Mouse (Mus musculus): ENCODE measurements around the gene Hoxc6. TPM values are rescaled to one million over a fixed set of nuclear protein-coding genes. Genes with fewer than 3 reads are reported as not detected.

The Hoxc6 gene
- polyA plus RNA-seq, 1 experiment = not detected

- no peak for TF ChIP-seq TAL1 (IDR thresholded peaks at IDR 0.05; ENCODE audit: low read length)
- no peak for TF ChIP-seq GATA1 (IDR thresholded peaks at IDR 0.05; ENCODE audit: low read length)
- H3K9me3 ChIP-seq (ENCODE audit: control insufficient read depth, low read length) = no peaks in the 10 kb centered on the region; the same call in 1 of the 2 replicates
- no peak overlapping the region for H3K4me3 ChIP-seq (replicated peaks)
- no peaks in the 10 kb centered on the region for H3K4me1 ChIP-seq (ENCODE audit: control insufficient read depth)
- no peaks in the 10 kb centered on the region for H3K36me3 ChIP-seq (ENCODE audit: control insufficient read depth)
- peaks cover 99% of the 10 kb centered on the region for H3K27me3 ChIP-seq (ENCODE audit: control insufficient read depth)
Observed at GRCm38 (mm10) chr15:103038701-103039480, 40.8 kb downstream of the Hoxc6 start.

- Histone ChIP-seq H3K4me3 (replicated peaks) (no peak overlapping the region), H3K36me3 (ENCODE audit: control insufficient read depth) (no peaks in the 10 kb centered on the region), H3K9me3 (ENCODE audit: control insufficient read depth, low read length) (no peaks in the 10 kb centered on the region), H3K4me1 (ENCODE audit: control insufficient read depth) (no peaks in the 10 kb centered on the region), H3K27me3 (ENCODE audit: control insufficient read depth) (peaks cover 98% of the 10 kb centered on the region)
- TF ChIP-seq TAL1 (IDR thresholded peaks at IDR 0.05; ENCODE audit: low read length) (no peak), GATA1 (IDR thresholded peaks at IDR 0.05; ENCODE audit: low read length) (no peak)
Observed at GRCm38 (mm10) chr15:103039609-103040008, 41.6 kb downstream of the Hoxc6 start.

GRCm38 (mm10) chr15:103040601-103041000, 42.5 kb downstream of the Hoxc6 start:
- H3K4me3 ChIP-seq (replicated peaks) = no peak overlapping the region
- no peaks in the 10 kb centered on the region for H3K36me3 ChIP-seq (ENCODE audit: control insufficient read depth)
- no peaks in the 10 kb centered on the region for H3K4me1 ChIP-seq (ENCODE audit: control insufficient read depth)
- TF ChIP-seq TAL1 (IDR thresholded peaks at IDR 0.05; ENCODE audit: low read length) = no peak
- no peak for TF ChIP-seq GATA1 (IDR thresholded peaks at IDR 0.05; ENCODE audit: low read length)
- no peaks in the 10 kb centered on the region for H3K9me3 ChIP-seq (ENCODE audit: control insufficient read depth, low read length)
- peaks cover 94% of the 10 kb centered on the region for H3K27me3 ChIP-seq (ENCODE audit: control insufficient read depth)

- H3K27me3 ChIP-seq (ENCODE audit: control insufficient read depth) = peaks cover 92% of the 10 kb centered on the region
- TF ChIP-seq GATA1 (IDR thresholded peaks at IDR 0.05; ENCODE audit: low read length) (no peak), TAL1 (IDR thresholded peaks at IDR 0.05; ENCODE audit: low read length) (no peak)
- no peaks in the 10 kb centered on the region for H3K4me1 ChIP-seq (ENCODE audit: control insufficient read depth)
- H3K9me3 ChIP-seq (ENCODE audit: control insufficient read depth, low read length) = no peaks in the 10 kb centered on the region
- no peaks in the 10 kb centered on the region for H3K36me3 ChIP-seq (ENCODE audit: control insufficient read depth)
- no peak overlapping the region for H3K4me3 ChIP-seq (replicated peaks)
Observed at GRCm38 (mm10) chr15:103041613-103042012, 43.6 kb downstream of the Hoxc6 start.

- no peak overlapping the region for H3K4me3 ChIP-seq (replicated peaks)
- no peak for TF ChIP-seq GATA1 (IDR thresholded peaks at IDR 0.05; ENCODE audit: low read length)
- TF ChIP-seq TAL1 (IDR thresholded peaks at IDR 0.05; ENCODE audit: low read length) = no peak
- H3K4me1 ChIP-seq (ENCODE audit: control insufficient read depth) = no peaks in the 10 kb centered on the region
- H3K36me3 ChIP-seq (ENCODE audit: control insufficient read depth) = no peaks in the 10 kb centered on the region
- peaks cover 86% of the 10 kb centered on the region for H3K27me3 ChIP-seq (ENCODE audit: control insufficient read depth)
- H3K9me3 ChIP-seq (ENCODE audit: control insufficient read depth, low read length) = no peaks in the 10 kb centered on the region
Observed at GRCm38 (mm10) chr15:103042209-103042608, 44.2 kb downstream of the Hoxc6 start.

GRCm38 (mm10) chr15:103051670-103052069, 53.6 kb downstream of the Hoxc6 start:
- Histone ChIP-seq H3K9me3 (ENCODE audit: control insufficient read depth, low read length) (no peaks in the 10 kb centered on the region), H3K36me3 (ENCODE audit: control insufficient read depth) (no peaks in the 10 kb centered on the region), H3K4me3 (replicated peaks) (no peak overlapping the region), H3K27me3 (ENCODE audit: control insufficient read depth) (peaks cover 65% of the 10 kb centered on the region), H3K4me1 (ENCODE audit: control insufficient read depth) (no peaks in the 10 kb centered on the region)
- TF ChIP-seq GATA1 (IDR thresholded peaks at IDR 0.05; ENCODE audit: low read length) (no peak), TAL1 (IDR thresholded peaks at IDR 0.05; ENCODE audit: low read length) (no peak)

- Histone ChIP-seq H3K9me3 (ENCODE audit: control insufficient read depth, low read length) (no peaks in the 10 kb centered on the region), H3K27me3 (ENCODE audit: control insufficient read depth) (peaks cover 75% of the 10 kb centered on the region), H3K4me3 (replicated peaks) (no peak overlapping the region), H3K36me3 (ENCODE audit: control insufficient read depth) (no peaks in the 10 kb centered on the region), H3K4me1 (ENCODE audit: control insufficient read depth) (no peaks in the 10 kb centered on the region)
- TF ChIP-seq GATA1 (IDR thresholded peaks at IDR 0.05; ENCODE audit: low read length) = no peak
Observed at GRCm38 (mm10) chr15:103053210-103053609, 55.2 kb downstream of the Hoxc6 start.

- Histone ChIP-seq H3K9me3 (ENCODE audit: control insufficient read depth, low read length) (no peaks in the 10 kb centered on the region; the same call in 1 of the 2 replicates), H3K36me3 (ENCODE audit: control insufficient read depth) (no peaks in the 10 kb centered on the region), H3K27me3 (ENCODE audit: control insufficient read depth) (peaks cover 88% of the 10 kb centered on the region), H3K4me1 (ENCODE audit: control insufficient read depth) (no peaks in the 10 kb centered on the region), H3K4me3 (replicated peaks) (no peak overlapping the region)
- TF ChIP-seq TAL1 (IDR thresholded peaks at IDR 0.05; ENCODE audit: low read length) (no peak), GATA1 (IDR thresholded peaks at IDR 0.05; ENCODE audit: low read length) (no peak)
Observed at GRCm38 (mm10) chr15:103056396-103056795, 58.3 kb downstream of the Hoxc6 start.

GRCm38 (mm10) chr15:103058715-103059114, 60.7 kb downstream of the Hoxc6 start:
- Histone ChIP-seq H3K4me3 (replicated peaks) (no peak overlapping the region), H3K9me3 (ENCODE audit: control insufficient read depth, low read length) (no peaks in the 10 kb centered on the region; the same call in 1 of the 2 replicates), H3K36me3 (ENCODE audit: control insufficient read depth) (no peaks in the 10 kb centered on the region), H3K4me1 (ENCODE audit: control insufficient read depth) (no peaks in the 10 kb centered on the region), H3K27me3 (ENCODE audit: control insufficient read depth) (peaks cover 98% of the 10 kb centered on the region)
- no peak for TF ChIP-seq TAL1 (IDR thresholded peaks at IDR 0.05; ENCODE audit: low read length)
- no peak for TF ChIP-seq GATA1 (IDR thresholded peaks at IDR 0.05; ENCODE audit: low read length)
